Mouse (Mus musculus) kidney, adult 2 months (tissue): ENCODE results near the gene Rnf126.

Experiments
- CTCF ChIP-seq: fragments of 200-500 bp; conservative IDR thresholded peaks from 2 replicates; pipeline ENCODE4 v1.5.1; 2011; ENCODE audit warnings: low read depth, mild to moderate bottlenecking, control low read depth, low read length, moderate library complexity, mixed read lengths; ENCODE audit not compliant: insufficient read depth, insufficient read length
- POLR2A ChIP-seq: fragments of 200-500 bp; IDR thresholded peaks from one replicate; pipeline ENCODE4 v1.6.1; 2011; ENCODE audit warnings: low read depth, low read length, control low read depth

DNA sequence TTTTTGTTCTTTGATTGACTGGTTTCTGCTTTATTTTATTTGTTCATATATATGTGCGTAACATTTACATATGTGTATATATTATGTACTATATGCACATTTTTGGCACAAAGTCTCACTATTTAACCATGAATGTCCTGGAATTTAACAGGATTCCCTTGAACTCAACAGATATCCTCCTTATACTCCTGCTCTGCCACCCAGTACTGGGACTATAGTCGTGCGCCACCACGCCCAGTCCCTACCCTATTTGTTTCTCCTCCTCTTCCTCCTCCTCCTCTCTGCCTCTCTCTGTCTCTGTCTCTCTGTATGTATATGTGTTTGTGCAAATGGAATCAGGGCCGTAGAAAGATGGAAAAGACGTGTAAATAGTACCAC lies 20.0 kb downstream of the Rnf126 start:
- TF ChIP-seq CTCF, result no peak
- TF ChIP-seq POLR2A, result no peak
